Mouse (Mus musculus): ENCODE results near the gene Aplnr.

Gene Aplnr

GRCm38 (mm10) chr2:85136089-85136488 is at the start of gene Aplnr:
Gene Aplnr, plus strand, starts transcription at chr2:85136225.
- no peak for DNase-seq (ENCODE audit: low spot score in 2 of 2)

- DNase-seq (ENCODE audit: low spot score in 2 of 2): no peak
Measured at GRCm38 (mm10) chr2:85088716-85089646, 47.0 kb upstream of the Aplnr start.

GRCm38 (mm10) chr2:85091325-85091724 is 44.7 kb upstream of the Aplnr start:
- no peak for DNase-seq (ENCODE audit: low spot score in 2 of 2)

DNA sequence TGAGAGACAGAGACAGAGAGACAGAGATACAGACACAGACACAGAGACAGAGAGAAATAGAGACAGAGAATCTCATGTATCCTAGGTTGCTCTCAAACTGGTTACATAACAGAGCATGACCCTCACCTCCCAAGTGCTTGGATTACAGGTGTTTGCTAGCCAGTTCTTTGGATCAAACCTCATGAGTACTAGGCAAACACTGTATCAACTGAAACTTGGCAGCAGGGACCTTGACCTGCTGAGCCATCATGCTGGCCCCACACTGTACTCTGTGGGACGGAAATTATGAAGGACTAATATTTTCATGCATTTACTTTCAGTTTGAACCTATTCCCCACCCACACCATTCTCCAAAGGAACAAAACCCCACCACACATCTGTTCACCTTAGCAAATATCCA is 42.6 kb upstream of the Aplnr start:
- DNase-seq (ENCODE audit: low spot score in 2 of 2): no peak

- no peak for DNase-seq (ENCODE audit: low spot score in 2 of 2)
Measured at GRCm38 (mm10) chr2:85095906-85096305, 40.1 kb upstream of the Aplnr start.

- no peak for DNase-seq (ENCODE audit: low spot score in 2 of 2)
Measured at GRCm38 (mm10) chr2:85098014-85098413, 38.0 kb upstream of the Aplnr start.

GRCm38 (mm10) chr2:85098824-85099511 is 37.1 kb upstream of the Aplnr start:
- DNase-seq (ENCODE audit: low spot score in 2 of 2): peak; percentile 31 to 68

- DNase-seq (ENCODE audit: low spot score in 2 of 2): no peak
Measured at GRCm38 (mm10) chr2:85103201-85103600, 32.8 kb upstream of the Aplnr start.

DNA sequence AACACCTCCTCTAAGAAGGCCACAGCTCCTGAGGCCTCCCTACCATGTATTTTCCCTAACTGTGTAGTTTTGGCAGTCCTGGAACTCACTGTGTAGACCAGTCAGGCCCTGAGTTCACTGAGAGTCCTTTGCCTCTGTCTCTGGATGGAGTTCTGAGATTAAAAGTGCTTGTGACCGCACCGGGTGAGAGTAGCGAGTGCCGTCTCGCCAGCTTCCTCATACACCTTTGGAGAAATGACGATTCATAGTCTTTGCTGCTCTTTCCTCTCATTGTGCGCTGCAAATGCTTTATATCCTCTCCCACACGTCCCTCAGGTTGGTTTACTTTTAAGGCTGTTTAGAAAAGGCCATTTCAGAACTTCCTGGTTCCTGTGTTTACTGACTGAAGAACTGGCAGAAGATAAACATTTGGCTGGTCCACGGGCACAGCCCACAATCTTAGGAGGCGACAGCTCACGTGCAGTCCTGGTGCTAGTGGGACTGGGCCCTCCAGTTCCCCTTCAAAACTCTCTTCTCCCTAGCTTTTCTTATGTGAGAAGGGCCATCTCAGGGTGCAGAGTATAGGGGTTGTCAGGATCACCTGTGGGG is 30.5 kb upstream of the Aplnr start:
- no peak for DNase-seq (ENCODE audit: low spot score in 2 of 2)

DNA sequence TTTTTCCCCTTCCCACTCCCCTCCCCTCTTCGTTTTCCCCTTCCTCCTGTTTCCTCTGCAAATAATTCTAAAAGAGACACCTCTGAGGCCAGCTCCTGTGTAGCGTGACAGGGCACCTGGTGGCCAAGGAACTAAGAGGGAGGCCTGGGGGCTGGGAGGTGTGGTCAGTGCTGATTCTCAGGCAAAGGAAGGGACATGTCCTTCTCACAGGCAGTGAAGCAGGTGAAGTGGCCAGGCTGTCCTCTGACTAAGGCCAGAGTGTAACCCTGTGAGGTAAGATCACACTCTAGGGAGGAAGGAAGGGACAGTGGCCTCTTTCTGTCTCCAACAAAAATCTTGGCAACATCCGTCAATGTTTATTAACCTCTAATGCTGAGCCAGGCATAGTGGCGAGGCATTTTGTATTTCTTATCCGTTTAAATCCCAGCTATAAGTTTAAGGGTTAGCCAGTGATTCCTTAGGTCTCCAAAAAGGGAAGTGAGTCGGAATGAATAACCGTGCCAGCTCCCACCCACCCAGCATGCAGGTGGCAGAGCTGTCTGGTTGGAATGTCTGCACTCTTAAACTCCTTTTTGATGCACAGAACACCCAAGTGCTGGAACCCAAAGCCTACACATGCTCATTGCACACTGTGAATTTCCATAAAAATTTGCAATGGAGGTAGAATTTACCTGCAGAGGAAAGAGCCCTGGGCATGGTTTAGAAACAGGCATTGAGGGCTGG is 29.8 kb upstream of the Aplnr start:
- no peak for DNase-seq (ENCODE audit: low spot score in 2 of 2)

DNA sequence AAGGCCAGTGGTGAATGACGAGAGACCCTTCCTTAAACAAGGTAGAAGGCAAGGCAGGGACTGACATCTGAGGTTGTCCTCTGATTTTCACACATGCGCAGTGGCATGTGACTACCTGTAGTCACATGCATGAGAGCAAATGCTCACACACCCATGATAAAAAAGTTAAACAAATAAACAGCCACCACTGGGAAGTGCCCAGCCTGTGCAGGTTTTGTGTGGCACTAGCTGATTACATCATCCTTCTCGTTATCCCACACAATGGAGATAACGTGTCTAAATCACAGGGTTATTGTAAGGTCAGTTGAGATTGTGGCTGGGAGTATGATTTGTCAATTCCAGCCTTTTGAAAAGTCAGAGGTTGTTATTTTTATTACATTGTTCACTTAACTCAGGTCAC is 29.1 kb upstream of the Aplnr start:
- peak in 1 of 2 experiments; percentile 23 for DNase-seq (ENCODE audit: low spot score in 2 of 2)

- DNase-seq (ENCODE audit: low spot score in 2 of 2): no peak
Measured at GRCm38 (mm10) chr2:85110288-85110875, 25.6 kb upstream of the Aplnr start.

DNA sequence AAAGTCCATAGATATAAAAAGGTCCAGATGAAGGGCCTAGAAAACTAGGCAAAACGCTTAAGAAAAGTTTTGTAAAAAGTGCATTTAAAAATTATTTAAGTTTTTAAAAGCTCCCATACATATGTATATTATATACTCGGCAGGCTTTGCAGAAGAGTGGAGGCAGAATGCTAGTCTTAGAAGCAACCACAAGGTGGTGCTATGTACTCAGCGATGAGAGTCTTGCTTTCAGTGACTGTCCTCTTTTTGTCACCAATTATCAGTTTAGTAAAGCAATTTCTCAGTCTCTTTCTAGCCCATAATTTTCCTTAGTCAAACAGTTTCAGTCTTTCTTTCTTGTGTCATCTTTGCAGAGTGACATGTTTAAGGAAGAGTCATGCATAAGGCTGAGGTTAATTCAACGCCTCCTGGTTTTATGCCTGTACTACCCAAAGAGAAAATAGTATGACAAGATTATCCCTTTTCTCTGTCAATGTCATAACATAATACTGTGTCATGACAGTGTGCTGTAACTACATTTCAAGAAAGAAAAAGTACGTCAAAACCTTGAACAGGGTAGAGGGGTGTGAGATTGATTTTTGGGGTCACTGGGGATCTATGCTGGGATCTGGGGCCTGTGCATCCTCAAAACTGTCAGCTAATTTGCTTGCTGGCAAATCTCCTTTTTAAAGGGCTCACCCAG is 12.7 kb upstream of the Aplnr start:
- no peak for DNase-seq (ENCODE audit: low spot score in 2 of 2)

GRCm38 (mm10) chr2:85123869-85124535 is 12.0 kb upstream of the Aplnr start:
- peak; percentile 23 to 59 for DNase-seq (ENCODE audit: low spot score in 2 of 2)

GRCm38 (mm10) chr2:85129496-85129971 is 6.5 kb upstream of the Aplnr start:
- no peak for DNase-seq (ENCODE audit: low spot score in 2 of 2)

DNA sequence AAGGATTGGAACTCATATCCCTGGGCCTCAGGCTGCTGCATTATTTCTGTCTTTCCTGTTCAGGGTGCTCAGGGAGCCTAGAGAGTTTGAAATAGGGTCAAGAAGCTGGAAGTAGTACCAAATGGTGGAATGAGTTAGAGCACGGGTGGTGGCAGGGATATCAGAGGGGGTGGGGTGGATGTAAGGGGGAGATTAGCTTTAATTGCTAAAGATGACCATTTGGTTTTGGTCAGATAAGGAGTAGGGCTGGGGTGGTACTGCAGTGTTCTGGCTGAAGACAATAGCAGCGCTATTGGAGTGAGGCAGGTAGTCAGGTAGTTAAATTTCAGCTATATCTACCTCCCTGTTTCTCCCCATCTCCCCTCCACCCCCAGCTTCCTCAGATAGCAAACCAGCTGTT is 4.8 kb upstream of the Aplnr start:
- DNase-seq (ENCODE audit: low spot score in 2 of 2): no peak

GRCm38 (mm10) chr2:85131724-85132123 is 4.3 kb upstream of the Aplnr start:
- no peak for DNase-seq (ENCODE audit: low spot score in 2 of 2)

GRCm38 (mm10) chr2:85132204-85132603 is 3.8 kb upstream of the Aplnr start:
- no peak for DNase-seq (ENCODE audit: low spot score in 2 of 2)

DNA sequence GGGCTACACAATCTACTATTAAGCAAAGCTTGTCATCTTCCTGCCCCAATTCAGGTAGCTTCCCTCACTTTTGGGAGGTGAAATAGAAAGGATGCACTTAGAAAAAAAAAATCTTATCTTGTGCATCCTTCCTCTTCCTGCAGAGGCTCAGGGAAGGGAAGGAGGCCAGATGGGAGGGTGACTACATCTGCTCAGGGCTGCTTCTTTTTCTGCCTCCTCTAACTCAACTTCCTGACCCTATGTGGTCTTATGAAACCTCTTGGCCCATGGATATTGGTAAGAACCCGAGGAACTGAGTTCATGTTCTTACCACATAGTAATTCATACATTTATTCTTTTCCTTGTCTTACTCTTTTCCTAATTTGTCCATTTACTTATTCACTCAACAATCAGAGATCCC is 926 bp upstream of the Aplnr start:
- no peak for DNase-seq (ENCODE audit: low spot score in 2 of 2)

GRCm38 (mm10) chr2:85136831-85137520 is 951 bp downstream of the Aplnr start:
- DNase-seq (ENCODE audit: low spot score in 2 of 2): no peak

Data from urinary bladder, adult 18-20 months (tissue).